Mouse (Mus musculus): ENCODE results near the gene Rtcb. TPM values are rescaled to one million over a fixed set of nuclear protein-coding genes. Genes with fewer than 3 reads are reported as not detected.

The Rtcb gene
- polyA plus RNA-seq (2015; fragmentation: Nextera tagmentation; extraction: Ambion mirVana): 95.5 and 98.5 TPM in 2 replicates

DNA sequence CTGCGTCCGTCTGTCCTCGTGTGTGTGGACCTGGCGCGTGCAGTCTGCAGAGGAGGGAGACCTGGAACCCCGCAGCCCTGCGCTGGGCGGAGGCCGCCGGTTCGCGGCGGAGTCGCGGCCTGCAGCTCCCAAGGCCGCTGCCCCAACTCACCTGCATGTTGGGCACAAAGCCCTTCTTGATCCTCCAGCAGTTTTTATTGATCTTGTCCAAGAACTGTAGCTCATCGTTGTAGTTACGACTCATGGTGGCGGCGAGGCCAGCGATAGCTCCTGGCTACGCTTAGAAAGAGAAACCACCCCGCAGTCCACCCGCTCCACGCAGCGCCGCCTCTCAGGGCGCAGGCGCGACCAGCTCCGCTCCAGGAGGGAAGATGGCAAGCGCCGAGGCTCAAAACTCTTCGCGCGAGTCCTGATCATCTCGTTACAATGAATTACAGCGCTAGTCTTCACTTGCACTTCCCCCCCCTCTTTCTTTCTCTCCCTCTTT lies at the start of gene Rtcb:
TSS of gene Rtcb (minus strand) at position 360 of the 487 bp plus-strand sequence.

DNA sequence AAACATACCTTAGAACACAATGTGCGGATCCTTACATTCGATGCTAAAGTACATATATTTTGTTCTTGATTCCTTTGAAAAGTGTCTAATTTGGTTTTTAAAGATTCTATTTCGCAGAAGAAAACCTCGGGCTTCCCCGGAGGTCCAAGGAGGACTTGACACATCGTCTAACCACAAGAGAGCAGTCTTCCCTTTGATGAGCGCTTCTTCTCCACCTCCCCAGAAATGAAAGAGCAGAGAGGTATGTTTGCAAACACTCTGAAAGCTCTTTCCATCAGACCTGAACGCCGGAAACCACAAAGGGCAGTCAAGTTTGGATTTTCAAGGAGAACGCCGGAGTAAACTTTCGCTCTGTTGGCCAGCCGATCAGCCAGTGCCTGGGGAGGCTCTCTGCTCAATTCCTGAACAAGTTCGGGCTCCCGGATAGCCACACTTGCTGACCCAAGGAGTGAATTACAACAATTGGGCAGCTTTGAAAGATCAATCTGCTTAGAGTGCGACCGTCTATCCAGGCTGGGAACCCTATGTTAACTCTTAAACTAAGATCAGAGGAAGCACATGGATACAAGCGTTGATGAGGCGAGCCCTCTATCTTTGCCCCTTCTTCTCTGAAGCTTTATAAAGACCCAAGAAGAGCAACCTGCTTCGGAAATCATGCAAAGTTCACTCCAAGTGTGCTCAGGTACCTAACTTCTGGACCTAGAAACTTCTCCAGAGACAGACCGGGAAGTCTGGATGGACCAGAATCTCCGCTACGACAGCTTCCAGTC lies 29.8 kb downstream of the Rtcb start, which contains the start of gene Ascl4:
TSS of gene Ascl4 (plus strand) at position 6 of the 770 bp plus-strand sequence.

DNA sequence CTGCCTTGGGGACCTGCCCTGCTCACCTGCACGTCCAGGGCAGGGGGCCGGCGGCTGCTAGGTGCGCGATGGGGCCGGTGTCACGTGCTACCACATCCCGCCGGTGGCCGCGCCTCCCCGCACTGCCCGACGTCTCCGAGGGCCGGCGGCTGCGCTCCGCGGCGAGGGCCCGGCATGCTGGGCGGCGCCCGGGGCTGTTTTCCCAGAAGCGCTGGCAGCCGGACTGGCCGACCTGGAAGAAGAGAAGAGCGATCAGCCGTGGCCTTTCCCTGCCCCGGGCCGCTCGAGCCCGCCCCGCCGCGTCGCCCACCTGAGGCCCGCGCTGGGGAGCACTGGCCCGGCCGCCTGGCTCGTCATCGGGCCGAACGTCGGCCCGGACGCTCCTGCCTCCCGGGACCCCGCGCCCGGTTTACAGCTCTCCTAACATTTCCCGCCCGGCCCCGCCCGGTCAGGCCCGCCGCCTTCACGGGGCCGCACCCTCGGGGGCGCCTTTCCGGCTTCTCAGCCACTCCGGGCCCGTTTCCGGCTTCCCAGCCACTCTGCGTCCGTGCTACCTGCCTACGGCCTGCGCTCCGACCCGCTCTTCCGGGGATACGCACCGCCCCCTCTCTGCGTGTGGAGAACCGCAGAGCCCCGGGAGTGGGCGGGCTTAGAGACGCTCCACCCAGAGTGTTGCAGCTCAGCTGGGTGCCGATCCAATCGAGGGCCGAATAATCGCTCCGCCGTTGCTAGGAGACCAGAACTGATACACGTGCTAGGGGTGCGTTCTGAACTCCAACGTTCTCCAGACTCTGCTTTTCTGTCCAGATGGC lies 40.9 kb downstream of the Rtcb start, which contains the start of gene Prdm4:
TSS of gene Prdm4 (minus strand) at position 645 of the 812 bp plus-strand sequence.

Other genes with a start within 250 kb of the Rtcb start
- 31.8 and 36.7 TPM in 2 replicates for gene Pwp1, start 128.3 kb downstream of the Rtcb start, polyA plus RNA-seq (2015; fragmentation: Nextera tagmentation; extraction: Ambion mirVana)
- 5.7 and 7.2 TPM in 2 replicates for gene Prdm4, start 40.7 kb downstream of the Rtcb start, polyA plus RNA-seq (2015; fragmentation: Nextera tagmentation; extraction: Ambion mirVana)
- gene Ascl4, start 30.1 kb downstream of the Rtcb start, polyA plus RNA-seq (2015; fragmentation: Nextera tagmentation; extraction: Ambion mirVana): not detected in 2 replicates
- 0.07 and 0.21 TPM in 2 replicates for gene Bpifc, start 54.1 kb upstream of the Rtcb start, polyA plus RNA-seq (2015; fragmentation: Nextera tagmentation; extraction: Ambion mirVana)
- 13.2 and 14.3 TPM in 2 replicates for gene Fbxo7, start 64.1 kb upstream of the Rtcb start, polyA plus RNA-seq (2015; fragmentation: Nextera tagmentation; extraction: Ambion mirVana)

Measured in urinary bladder, postnatal 0 days (tissue).